Mouse (Mus musculus) hindbrain, embryonic 15.5 days (tissue): ENCODE data around the gene Ppp1r13l. TPM values are rescaled to one million over a fixed set of nuclear protein-coding genes. Genes with fewer than 3 reads are reported as not detected.

Experiments used
- ATAC-seq: fragments of 200-750 bp; cut with Nextera tagmentation; 2 replicates; pipeline ENCODE4 v1.8.0; 2017; ENCODE audit warnings: low read depth, moderate number of reproducible peaks, moderate TSS enrichment; ENCODE audit not compliant: low FRiP score
- H3K27ac ChIP-seq: fragments of 300-500 bp; sonication (generic); replicated peaks from 2 replicates; pipeline ENCODE4 v1.5.1; 2015; ENCODE audit warnings: mild to moderate bottlenecking, inconsistent platforms
- H3K27me3 ChIP-seq: fragments of 300-500 bp; sonication (generic); 2 replicates; pipeline ENCODE4 v1.6.1; 2015; ENCODE audit warnings: control low read depth, inconsistent platforms
- H3K36me3 ChIP-seq: fragments of 300-500 bp; sonication (generic); 2 replicates; pipeline ENCODE4 v1.6.1; 2015; ENCODE audit warnings: control low read depth, inconsistent platforms
- H3K4me1 ChIP-seq: fragments of 300-500 bp; sonication (generic); replicated peaks from 2 replicates; pipeline ENCODE4 v1.6.1; 2015; ENCODE audit warnings: control low read depth, inconsistent platforms
- H3K4me2 ChIP-seq: fragments of 300-500 bp; sonication (generic); 2 replicates; pipeline ENCODE4 v1.6.1; 2015; ENCODE audit warnings: moderate library complexity, mild to moderate bottlenecking, inconsistent platforms
- H3K4me3 ChIP-seq: fragments of 300-500 bp; sonication (generic); 2 replicates; pipeline ENCODE4 v1.5.1; 2015; ENCODE audit warnings: mild to moderate bottlenecking, inconsistent platforms
- H3K9ac ChIP-seq: fragments of 300-500 bp; sonication (generic); 2 replicates; pipeline ENCODE4 v1.6.1; 2015; ENCODE audit warnings: inconsistent platforms
- H3K9me3 ChIP-seq: fragments of 300-500 bp; sonication (generic); 2 replicates; pipeline ENCODE4 v1.6.1; 2016; ENCODE audit warnings: control low read depth, inconsistent platforms
- WGBS: fragments of 180-500 bp; shearing (Covaris S2); methylation state at CpG from one replicate; pipeline ENCODE4 v1.1.7; 2015; 5-methylcytosine and 5-hydroxymethylcytosine counted together
- polyA plus RNA-seq: library from polyadenylated mRNA; unstranded; fragments of >200 nt; fragmentation: Nextera tagmentation; extraction: Ambion mirVana; gene quantifications from 2 replicates; pipeline ENCODE4 v1.2.1, GENCODE M21; 2015

The Ppp1r13l gene
- polyA plus RNA-seq, 1 experiment from 2014 or later = 3.0 TPM

- 84% methylated on average over 11 of the region's 11 CpGs for WGBS
- ATAC-seq = no peak
- H3K9me3 ChIP-seq = no peaks in the 10 kb centered on the region
Measured at GRCm38 (mm10) chr7:19324221-19324620, 35.3 kb upstream of the Ppp1r13l start.

GRCm38 (mm10) chr7:19325262-19326199, 34.0 kb upstream of the Ppp1r13l start:
- H3K27ac ChIP-seq = no peak overlapping the region
- WGBS = 77% methylated on average over 21 of the region's 21 CpGs
- peaks cover 25% of the 10 kb centered on the region for H3K4me1 ChIP-seq
- no peaks in the 10 kb centered on the region for H3K27me3 ChIP-seq
- H3K9me3 ChIP-seq = no peaks in the 10 kb centered on the region
- no peaks in the 10 kb centered on the region for H3K36me3 ChIP-seq
- no peak for ATAC-seq
- H3K4me3 ChIP-seq = no peak overlapping the region
- H3K9ac ChIP-seq = no peak overlapping the region
- peak overlapping the region; percentile 69; the same call in 1 of the 2 replicates for H3K4me2 ChIP-seq

More at GRCm38 (mm10) chr7:19324221-19324620, 35.3 kb upstream of the Ppp1r13l start:
- Histone ChIP-seq H3K36me3 (no peaks in the 10 kb centered on the region), H3K27me3 (no peaks in the 10 kb centered on the region), H3K27ac (no peak overlapping the region), H3K4me1 (peaks cover 35% of the 10 kb centered on the region), H3K4me2 (no peak overlapping the region), H3K9ac (no peak overlapping the region), H3K4me3 (no peak overlapping the region)

- no peaks in the 10 kb centered on the region for H3K36me3 ChIP-seq
- H3K4me3 ChIP-seq = peak overlapping the region; percentile 37
- ATAC-seq = peak; percentile 59; the same call in 1 of the 2 replicates
- H3K4me2 ChIP-seq = peak overlapping the region; percentile 69
- peak overlapping the region; percentile 17 for H3K27ac ChIP-seq
- WGBS = 0% methylated on average over 19 of the region's 20 CpGs
- H3K27me3 ChIP-seq = no peaks in the 10 kb centered on the region
- peaks cover 21% of the 10 kb centered on the region for H3K4me1 ChIP-seq
- H3K9me3 ChIP-seq = no peaks in the 10 kb centered on the region
- no peak overlapping the region for H3K9ac ChIP-seq
Measured at GRCm38 (mm10) chr7:19326359-19326758, 33.2 kb upstream of the Ppp1r13l start.

DNA sequence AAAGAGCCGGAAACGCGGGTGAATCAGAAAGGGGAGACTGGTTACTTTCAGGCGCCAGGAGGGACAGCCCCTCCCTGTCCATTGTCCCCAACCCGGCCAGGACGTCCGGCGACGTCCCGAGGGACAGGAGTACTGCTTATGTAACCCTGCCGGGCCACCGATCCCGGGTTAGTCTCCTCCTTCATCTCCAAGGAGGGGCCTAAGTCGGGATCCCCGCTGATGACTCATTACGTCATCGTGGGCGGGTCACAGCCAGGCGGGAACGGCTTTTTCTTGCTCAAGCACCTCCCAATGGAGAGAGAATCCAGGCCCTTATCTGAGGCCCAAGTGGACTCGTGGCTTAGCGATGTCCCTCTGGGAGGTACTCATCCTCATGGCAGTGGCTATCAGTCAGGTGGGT, 32.4 kb upstream of the Ppp1r13l start:
- peak overlapping the region; percentile 37 for H3K4me3 ChIP-seq
- peak; percentile 54; the same call in 1 of the 2 replicates for ATAC-seq
- H3K27ac ChIP-seq = peak overlapping the region; percentile 17
- H3K36me3 ChIP-seq = no peaks in the 10 kb centered on the region
- peaks cover 24% of the 10 kb centered on the region for H3K4me1 ChIP-seq
- H3K27me3 ChIP-seq = no peaks in the 10 kb centered on the region
- no peaks in the 10 kb centered on the region for H3K9me3 ChIP-seq
- under 1% methylated on average over 22 of the region's 22 CpGs for WGBS
- H3K9ac ChIP-seq = peak overlapping the region; percentile 36; the same call in 1 of the 2 replicates
- peak overlapping the region; percentile 69 for H3K4me2 ChIP-seq

GRCm38 (mm10) chr7:19327782-19328181, 31.8 kb upstream of the Ppp1r13l start:
- no peak overlapping the region for H3K27ac ChIP-seq
- no peaks in the 10 kb centered on the region for H3K9me3 ChIP-seq
- 0 out of 2 replicates have a peak overlapping the region, but pooled peaks have one; percentile 36 for H3K9ac ChIP-seq
- peaks cover 27% of the 10 kb centered on the region for H3K4me1 ChIP-seq
- 85% methylated on average over 5 of the region's 5 CpGs for WGBS
- peak overlapping the region; percentile 69 for H3K4me2 ChIP-seq
- H3K27me3 ChIP-seq = no peaks in the 10 kb centered on the region
- no peaks in the 10 kb centered on the region for H3K36me3 ChIP-seq
- H3K4me3 ChIP-seq = no peak overlapping the region
- no peak for ATAC-seq

DNA sequence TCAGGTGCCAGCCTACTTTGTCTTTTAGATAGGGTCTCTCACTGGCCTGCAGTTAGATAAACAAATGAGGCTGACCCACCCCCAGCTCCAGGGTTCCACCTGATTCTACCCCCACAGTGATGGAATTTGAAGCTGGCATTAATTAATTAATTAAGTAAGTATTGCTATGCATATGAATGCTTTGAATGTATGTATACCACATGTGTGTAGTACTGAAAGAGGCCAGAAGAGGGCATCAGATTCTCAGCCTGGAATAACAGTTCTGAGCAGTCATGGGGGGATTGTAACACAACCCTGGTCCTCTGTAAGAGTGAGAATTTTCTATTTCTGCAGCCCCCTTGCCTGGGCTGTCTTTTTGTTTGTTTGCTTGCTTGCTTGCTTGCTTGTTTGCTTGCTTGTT, 31.1 kb upstream of the Ppp1r13l start:
- Histone ChIP-seq H3K27ac (no peak overlapping the region), H3K36me3 (no peaks in the 10 kb centered on the region), H3K27me3 (no peaks in the 10 kb centered on the region), H3K9me3 (no peaks in the 10 kb centered on the region), H3K9ac (no peak overlapping the region), H3K4me1 (peaks cover 29% of the 10 kb centered on the region), H3K4me3 (no peak overlapping the region), H3K4me2 (no peak overlapping the region)
- ATAC-seq = no peak

GRCm38 (mm10) chr7:19331910-19332309, 27.6 kb upstream of the Ppp1r13l start:
- ATAC-seq = no peak
- Histone ChIP-seq H3K4me1 (peaks cover 20% of the 10 kb centered on the region), H3K4me2 (no peak overlapping the region), H3K27ac (no peak overlapping the region), H3K27me3 (no peaks in the 10 kb centered on the region), H3K9me3 (no peaks in the 10 kb centered on the region), H3K4me3 (no peak overlapping the region), H3K9ac (no peak overlapping the region), H3K36me3 (no peaks in the 10 kb centered on the region)
- WGBS = 75% methylated on average over 2 of the region's 2 CpGs

- peak; percentile 62 for ATAC-seq
- H3K27me3 ChIP-seq = no peaks in the 10 kb centered on the region
- H3K9ac ChIP-seq = peak overlapping the region; percentile 88
- no peaks in the 10 kb centered on the region for H3K36me3 ChIP-seq
- under 1% methylated on average over 51 of the region's 52 CpGs for WGBS
- peak overlapping the region; percentile 81 for H3K27ac ChIP-seq
- peaks cover 12% of the 10 kb centered on the region for H3K4me1 ChIP-seq
- no peaks in the 10 kb centered on the region for H3K9me3 ChIP-seq
- H3K4me2 ChIP-seq = peak overlapping the region; percentile 94
- peak overlapping the region; percentile 64 for H3K4me3 ChIP-seq
Measured at GRCm38 (mm10) chr7:19332709-19333352, 26.7 kb upstream of the Ppp1r13l start.

GRCm38 (mm10) chr7:19335583-19335982, 24.0 kb upstream of the Ppp1r13l start:
- WGBS = 45% methylated on average over 3 of the region's 3 CpGs
- no peak for ATAC-seq
- Histone ChIP-seq H3K27ac (no peak overlapping the region), H3K4me1 (peaks cover 12% of the 10 kb centered on the region), H3K36me3 (no peaks in the 10 kb centered on the region), H3K9me3 (no peaks in the 10 kb centered on the region), H3K27me3 (no peaks in the 10 kb centered on the region), H3K9ac (no peak overlapping the region), H3K4me3 (no peak overlapping the region), H3K4me2 (no peak overlapping the region)

- WGBS = 69% methylated on average over 10 of the region's 10 CpGs
Measured at GRCm38 (mm10) chr7:19337122-19337521, 22.4 kb upstream of the Ppp1r13l start.

DNA sequence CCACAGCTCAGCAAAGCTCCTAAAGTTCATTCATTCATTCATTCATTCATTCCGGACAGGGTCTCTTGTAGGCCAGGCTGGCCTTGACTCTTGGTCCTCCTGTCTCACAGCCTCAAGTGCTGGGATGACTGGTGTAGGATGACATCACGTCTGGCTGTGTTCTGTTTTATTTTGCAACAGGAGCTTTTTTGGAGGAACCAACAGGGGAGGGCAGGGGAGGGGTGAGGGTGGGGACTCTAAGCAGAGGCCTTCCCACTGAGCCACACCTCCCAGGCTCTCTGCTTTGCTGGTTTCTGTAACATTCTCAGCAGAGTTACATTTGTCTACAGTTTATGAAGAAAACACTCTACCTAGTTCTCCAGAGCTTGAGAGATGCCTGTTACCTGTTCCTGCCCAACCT, 21.5 kb upstream of the Ppp1r13l start:
- WGBS = 63% methylated on average over 2 of the region's 2 CpGs
- Histone ChIP-seq H3K9ac (no peak overlapping the region), H3K4me2 (no peak overlapping the region), H3K4me1 (peaks cover 25% of the 10 kb centered on the region), H3K4me3 (no peak overlapping the region), H3K27me3 (0 out of 2 replicates have a peak, but pooled peaks cover 14% of the 10 kb centered on the region), H3K36me3 (no peaks in the 10 kb centered on the region), H3K9me3 (no peaks in the 10 kb centered on the region), H3K27ac (no peak overlapping the region)
- ATAC-seq = no peak

More at GRCm38 (mm10) chr7:19337122-19337521, 22.4 kb upstream of the Ppp1r13l start:
- H3K9ac ChIP-seq = no peak overlapping the region
- no peak overlapping the region for H3K27ac ChIP-seq
- no peaks in the 10 kb centered on the region for H3K36me3 ChIP-seq
- no peak overlapping the region for H3K4me2 ChIP-seq
- H3K4me3 ChIP-seq = no peak overlapping the region
- 0 out of 2 replicates have a peak, but pooled peaks cover 13% of the 10 kb centered on the region for H3K27me3 ChIP-seq
- H3K9me3 ChIP-seq = no peaks in the 10 kb centered on the region
- no peak for ATAC-seq
- peaks cover 19% of the 10 kb centered on the region for H3K4me1 ChIP-seq

DNA sequence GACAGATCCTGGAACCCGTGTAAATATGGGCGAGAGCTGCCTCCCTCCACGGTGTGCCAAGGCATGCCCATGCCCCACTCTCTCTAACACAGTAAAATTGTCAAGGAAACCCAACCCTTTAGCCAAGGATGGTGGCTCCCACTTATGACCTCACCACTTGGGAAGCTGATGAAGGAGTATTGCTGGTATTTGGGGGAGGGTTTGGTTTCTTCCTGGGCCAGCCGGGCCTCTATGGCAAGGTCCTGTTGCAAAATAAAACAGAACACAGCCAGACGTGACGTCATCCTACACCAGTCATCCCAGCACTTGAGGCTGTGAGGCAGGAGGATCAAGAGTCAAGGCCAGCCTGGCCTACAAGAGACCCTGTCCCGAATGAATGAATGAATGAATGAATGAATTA, 21.0 kb upstream of the Ppp1r13l start:
- no peak for ATAC-seq
- Histone ChIP-seq H3K9ac (no peak overlapping the region), H3K27ac (no peak overlapping the region), H3K4me2 (no peak overlapping the region), H3K36me3 (no peaks in the 10 kb centered on the region), H3K27me3 (0 out of 2 replicates have a peak, but pooled peaks cover 14% of the 10 kb centered on the region), H3K9me3 (no peaks in the 10 kb centered on the region), H3K4me3 (no peak overlapping the region), H3K4me1 (peaks cover 27% of the 10 kb centered on the region)
- 76% methylated on average over 7 of the region's 7 CpGs for WGBS
